8 mouse cellular contexts compared by ENCODE assay signal in the genomic region with DNA sequence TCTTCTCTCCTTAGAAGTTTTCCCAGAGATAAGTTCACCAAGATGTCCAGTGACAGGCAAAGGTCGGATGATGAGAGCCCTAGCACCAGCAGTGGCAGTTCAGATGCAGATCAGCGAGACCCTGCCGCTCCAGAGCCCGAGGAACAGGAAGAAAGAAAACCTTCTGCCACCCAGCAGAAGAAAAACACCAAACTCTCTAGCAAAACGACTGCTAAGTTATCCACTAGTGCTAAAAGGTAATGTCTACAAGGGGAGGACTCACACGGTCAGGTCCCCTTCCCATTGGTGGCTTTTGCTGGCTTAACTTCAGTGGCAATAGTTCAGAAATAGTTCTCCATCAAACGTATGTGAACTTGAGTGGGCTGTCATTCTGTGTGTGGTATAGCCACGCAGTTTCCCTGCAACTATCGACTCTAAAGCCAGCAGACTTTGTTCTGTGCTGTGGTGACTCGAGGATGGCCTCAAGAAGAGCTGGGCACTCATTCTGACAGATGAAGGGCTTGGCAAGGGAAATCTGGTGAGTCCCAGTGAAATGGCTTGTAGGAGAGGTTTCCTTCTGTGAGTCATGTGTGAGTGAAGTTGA. TPM values are rescaled to one million over a fixed set of nuclear protein-coding genes. Genes with fewer than 3 reads are reported as not detected.
DNase-seq lines count a peak whose midpoint lies in the region; ATAC-seq lines count a peak whose summit lies in the region.

No protein-coding gene starts in this region.

- ATAC-seq in CD4-positive, CD25-positive, alpha-beta regulatory T cell, adult 4 months = no peak
- no peak for ATAC-seq in heart, embryonic 13.5 days (ENCODE audit: extremely low read depth, insufficient number of reproducible peaks, low FRiP score, low TSS enrichment)
- ATAC-seq in liver, embryonic 13.5 days (ENCODE audit: low read depth) = no peak

- H3K4me3 ChIP-seq in heart, embryonic 13.5 days = peak overlapping the region; percentile 88
- H3K4me3 ChIP-seq in liver, embryonic 13.5 days (replicated peaks) = peak overlapping the region; percentile 97

- H3K4me1 ChIP-seq in heart, embryonic 13.5 days = peaks cover 46% of the 10 kb centered on the region
- H3K4me1 ChIP-seq in liver, embryonic 13.5 days (replicated peaks) = peaks cover 57% of the 10 kb centered on the region

- 10% methylated on average over 10 of the region's 10 CpGs for WGBS in heart, embryonic 13.5 days
- WGBS in liver, embryonic 13.5 days (ENCODE audit: insufficient replicate concordance) = 16% methylated on average over 10 of the region's 10 CpGs

- no peaks in the 10 kb centered on the region for H3K27me3 ChIP-seq in heart, embryonic 13.5 days (replicated peaks)
- no peaks in the 10 kb centered on the region for H3K27me3 ChIP-seq in liver, embryonic 13.5 days

- H3K4me2 ChIP-seq in heart, embryonic 13.5 days = peak overlapping the region; percentile 77
- H3K4me2 ChIP-seq in liver, embryonic 13.5 days = peak overlapping the region; percentile 76

- no peaks in the 10 kb centered on the region for H3K9me3 ChIP-seq in heart, embryonic 13.5 days
- no peaks in the 10 kb centered on the region for H3K9me3 ChIP-seq in liver, embryonic 13.5 days (replicated peaks)

- DNase-seq in CD4-positive, CD25-positive, alpha-beta regulatory T cell, adult 2 months (ENCODE audit: low read depth, low spot score) = peak; percentile 38
- DNase-seq in right cerebral cortex, adult 18-20 months = peak; percentile 13
- DNase-seq in right cerebral cortex, postnatal 14 days = no peak
- no peak for DNase-seq in liver, embryonic 13.5 days
- DNase-seq in retina, embryonic 14.5 days (ENCODE audit: low spot score) = peak; percentile 35
- no peak for DNase-seq in layer of hippocampus, adult 9-11 months

- peaks cover 16% of the 10 kb centered on the region for H3K36me3 ChIP-seq in heart, embryonic 13.5 days
- H3K36me3 ChIP-seq in liver, embryonic 13.5 days = peaks cover 27% of the 10 kb centered on the region

- peak overlapping the region; percentile 99 for H3K9ac ChIP-seq in heart, embryonic 13.5 days
- peak overlapping the region; percentile 100 for H3K9ac ChIP-seq in liver, embryonic 13.5 days

- H3K27ac ChIP-seq in heart, embryonic 13.5 days (replicated peaks) = peak overlapping the region; percentile 99
- H3K27ac ChIP-seq in liver, embryonic 13.5 days = peak overlapping the region; percentile 94

RNA-seq across cellular contexts. Expression of a gene that starts 2.6 kb away (rescaled TPM):
- 10 to 100 TPM; 10.1 to 10.5 TPM for polyA plus RNA-seq in CD4-positive, CD25-positive, alpha-beta regulatory T cell, adult 4 months (2017; shearing (Covaris generic))
- polyA plus RNA-seq in heart, embryonic 13.5 days (2015; fragmentation: Nextera tagmentation; extraction: Ambion mirVana) = 118 and 121 TPM in 2 replicates
- polyA plus RNA-seq in liver, embryonic 13.5 days (2015; fragmentation: Nextera tagmentation; extraction: Ambion mirVana) = 104 and 106 TPM in 2 replicates

Comparison
In these comparisons a context has a peak if more than half of its experiments do, and no peak if none do; other contexts are left out.
1. DNase-seq: peak in CD4-positive, CD25-positive, alpha-beta regulatory T cell, adult 2 months (single experiment), right cerebral cortex, adult 18-20 months (single experiment) and retina, embryonic 14.5 days (single experiment); none in right cerebral cortex, postnatal 14 days (single experiment), liver, embryonic 13.5 days (single experiment) and layer of hippocampus, adult 9-11 months (single experiment).